Mouse (Mus musculus): ENCODE measurements around the gene Ank. TPM values are rescaled to one million over a fixed set of nuclear protein-coding genes. Genes with fewer than 3 reads are reported as not detected.

Ank gene
- polyA plus RNA-seq, 1 experiment from 2014 or later: 6.2 TPM

- Histone ChIP-seq H3K27ac (replicated peaks) (no peak overlapping the region), H3K4me3 (no peak overlapping the region), H3K4me1 (0 out of 2 replicates have a peak, but pooled peaks cover 3% of the 10 kb centered on the region), H3K27me3 (replicated peaks; ENCODE audit: low read depth, poor library complexity, severe bottlenecking) (no peaks in the 10 kb centered on the region), H3K36me3 (replicated peaks) (no peaks in the 10 kb centered on the region), H3K9me3 (no peaks in the 10 kb centered on the region)
- DNase-seq (ENCODE audit: low spot score): no peak
- WGBS: 95% methylated on average over 7 of the region's 7 CpGs
Measured at GRCm38 (mm10) chr15:27536186-27536585, 69.7 kb downstream of the Ank start.

GRCm38 (mm10) chr15:27536771-27537170 is 70.3 kb downstream of the Ank start:
- Histone ChIP-seq H3K9me3 (no peaks in the 10 kb centered on the region), H3K27ac (replicated peaks) (no peak overlapping the region), H3K4me3 (no peak overlapping the region), H3K36me3 (replicated peaks) (no peaks in the 10 kb centered on the region), H3K4me1 (0 out of 2 replicates have a peak, but pooled peaks cover 3% of the 10 kb centered on the region), H3K27me3 (replicated peaks; ENCODE audit: low read depth, poor library complexity, severe bottlenecking) (no peaks in the 10 kb centered on the region)
- 65% methylated on average over 5 of the region's 5 CpGs for WGBS
- DNase-seq (ENCODE audit: low spot score): no peak

- no peak overlapping the region for H3K27ac ChIP-seq (replicated peaks)
- no peak for DNase-seq (ENCODE audit: low spot score)
- WGBS: 70% methylated on average over 4 of the region's 4 CpGs
Measured at GRCm38 (mm10) chr15:27537519-27538223, 71.2 kb downstream of the Ank start.

GRCm38 (mm10) chr15:27539745-27540144 is 73.3 kb downstream of the Ank start:
- H3K9me3 ChIP-seq: no peaks in the 10 kb centered on the region
- no peak for DNase-seq (ENCODE audit: low spot score)
- 0 out of 2 replicates have a peak, but pooled peaks cover 3% of the 10 kb centered on the region for H3K4me1 ChIP-seq
- no peaks in the 10 kb centered on the region for H3K27me3 ChIP-seq (replicated peaks; ENCODE audit: low read depth, poor library complexity, severe bottlenecking)
- H3K4me3 ChIP-seq: no peak overlapping the region
- no peaks in the 10 kb centered on the region for H3K36me3 ChIP-seq (replicated peaks)
- no peak overlapping the region for H3K27ac ChIP-seq (replicated peaks)
- 90% methylated on average over 9 of the region's 9 CpGs for WGBS

More at GRCm38 (mm10) chr15:27537519-27538223, 71.2 kb downstream of the Ank start:
- Histone ChIP-seq H3K36me3 (replicated peaks) (no peaks in the 10 kb centered on the region), H3K4me1 (0 out of 2 replicates have a peak, but pooled peaks cover 3% of the 10 kb centered on the region), H3K27me3 (replicated peaks; ENCODE audit: low read depth, poor library complexity, severe bottlenecking) (no peaks in the 10 kb centered on the region), H3K4me3 (no peak overlapping the region), H3K9me3 (no peaks in the 10 kb centered on the region)

- Histone ChIP-seq H3K9me3 (no peaks in the 10 kb centered on the region), H3K36me3 (replicated peaks) (no peaks in the 10 kb centered on the region), H3K4me3 (no peak overlapping the region), H3K27ac (replicated peaks) (no peak overlapping the region), H3K4me1 (0 out of 2 replicates have a peak, but pooled peaks cover 4% of the 10 kb centered on the region), H3K27me3 (replicated peaks; ENCODE audit: low read depth, poor library complexity, severe bottlenecking) (no peaks in the 10 kb centered on the region)
- 89% methylated on average over 10 of the region's 10 CpGs for WGBS
- DNase-seq (ENCODE audit: low spot score): no peak
Measured at GRCm38 (mm10) chr15:27545203-27545602, 78.7 kb downstream of the Ank start.

GRCm38 (mm10) chr15:27548110-27548509 is 81.6 kb downstream of the Ank start:
- Histone ChIP-seq H3K9me3 (no peaks in the 10 kb centered on the region), H3K4me1 (0 out of 2 replicates have a peak, but pooled peaks cover 10% of the 10 kb centered on the region), H3K4me3 (no peak overlapping the region), H3K36me3 (replicated peaks) (no peaks in the 10 kb centered on the region), H3K27me3 (replicated peaks; ENCODE audit: low read depth, poor library complexity, severe bottlenecking) (no peaks in the 10 kb centered on the region), H3K27ac (replicated peaks) (no peak overlapping the region)
- WGBS: 94% methylated on average over 6 of the region's 6 CpGs
- no peak for DNase-seq (ENCODE audit: low spot score)

- H3K36me3 ChIP-seq (replicated peaks): no peaks in the 10 kb centered on the region
- 88% methylated on average over 10 of the region's 10 CpGs for WGBS
- H3K27me3 ChIP-seq (replicated peaks; ENCODE audit: low read depth, poor library complexity, severe bottlenecking): no peaks in the 10 kb centered on the region
- H3K4me3 ChIP-seq: no peak overlapping the region
- no peaks in the 10 kb centered on the region for H3K9me3 ChIP-seq
- H3K27ac ChIP-seq (replicated peaks): no peak overlapping the region
- H3K4me1 ChIP-seq: 0 out of 2 replicates have a peak, but pooled peaks cover 10% of the 10 kb centered on the region
- DNase-seq (ENCODE audit: low spot score): no peak
Measured at GRCm38 (mm10) chr15:27549071-27549470, 82.6 kb downstream of the Ank start.

- H3K9me3 ChIP-seq: no peaks in the 10 kb centered on the region
- no peak overlapping the region for H3K4me3 ChIP-seq
- H3K27me3 ChIP-seq (replicated peaks; ENCODE audit: low read depth, poor library complexity, severe bottlenecking): no peaks in the 10 kb centered on the region
- WGBS: 89% methylated on average over 7 of the region's 7 CpGs
- no peak for DNase-seq (ENCODE audit: low spot score)
- no peaks in the 10 kb centered on the region for H3K36me3 ChIP-seq (replicated peaks)
- no peak overlapping the region for H3K27ac ChIP-seq (replicated peaks)
- 0 out of 2 replicates have a peak, but pooled peaks cover 10% of the 10 kb centered on the region for H3K4me1 ChIP-seq
Measured at GRCm38 (mm10) chr15:27549878-27550277, 83.4 kb downstream of the Ank start.

GRCm38 (mm10) chr15:27550358-27550992 is 84.0 kb downstream of the Ank start:
- no peaks in the 10 kb centered on the region for H3K36me3 ChIP-seq (replicated peaks)
- 0 out of 2 replicates have a peak, but pooled peaks cover 10% of the 10 kb centered on the region for H3K4me1 ChIP-seq
- WGBS: 72% methylated on average over 9 of the region's 9 CpGs
- no peak overlapping the region for H3K4me3 ChIP-seq
- no peak overlapping the region for H3K27ac ChIP-seq (replicated peaks)
- no peaks in the 10 kb centered on the region for H3K27me3 ChIP-seq (replicated peaks; ENCODE audit: low read depth, poor library complexity, severe bottlenecking)
- no peak for DNase-seq (ENCODE audit: low spot score)
- no peaks in the 10 kb centered on the region for H3K9me3 ChIP-seq

GRCm38 (mm10) chr15:27551117-27552114 is 84.9 kb downstream of the Ank start:
- no peak for DNase-seq (ENCODE audit: low spot score)
- WGBS: 89% methylated on average over 19 of the region's 19 CpGs
- Histone ChIP-seq H3K27ac (replicated peaks) (no peak overlapping the region), H3K4me1 (0 out of 2 replicates have a peak, but pooled peaks cover 10% of the 10 kb centered on the region), H3K9me3 (no peaks in the 10 kb centered on the region), H3K27me3 (replicated peaks; ENCODE audit: low read depth, poor library complexity, severe bottlenecking) (no peaks in the 10 kb centered on the region), H3K4me3 (no peak overlapping the region), H3K36me3 (replicated peaks) (no peaks in the 10 kb centered on the region)

GRCm38 (mm10) chr15:27552129-27552700 is 85.7 kb downstream of the Ank start:
- no peak for DNase-seq (ENCODE audit: low spot score)
- H3K4me1 ChIP-seq: 0 out of 2 replicates have a peak, but pooled peaks cover 10% of the 10 kb centered on the region
- 0 out of 2 replicates have a peak, but pooled peaks cover under 1% of the 10 kb centered on the region for H3K36me3 ChIP-seq (replicated peaks)
- no peaks in the 10 kb centered on the region for H3K27me3 ChIP-seq (replicated peaks; ENCODE audit: low read depth, poor library complexity, severe bottlenecking)
- no peaks in the 10 kb centered on the region for H3K9me3 ChIP-seq
- no peak overlapping the region for H3K27ac ChIP-seq (replicated peaks)
- 86% methylated on average over 10 of the region's 10 CpGs for WGBS
- no peak overlapping the region for H3K4me3 ChIP-seq

GRCm38 (mm10) chr15:27553554-27553953 is 87.1 kb downstream of the Ank start:
- peaks cover 18% of the 10 kb centered on the region for H3K4me1 ChIP-seq
- H3K4me3 ChIP-seq: no peak overlapping the region
- H3K27ac ChIP-seq (replicated peaks): no peak overlapping the region
- WGBS: 91% methylated on average over 5 of the region's 5 CpGs
- peaks cover 8% of the 10 kb centered on the region; the same call in 1 of the 2 replicates for H3K36me3 ChIP-seq (replicated peaks)
- H3K27me3 ChIP-seq (replicated peaks; ENCODE audit: low read depth, poor library complexity, severe bottlenecking): no peaks in the 10 kb centered on the region
- no peak for DNase-seq (ENCODE audit: low spot score)
- no peaks in the 10 kb centered on the region for H3K9me3 ChIP-seq
